Mouse (Mus musculus) E14TG2a.4 (cell line): Measurements from ENCODE around the gene C87499.

Source experiments
- CTCF ChIP-seq: conservative IDR thresholded peaks from 2 replicates; pipeline ENCODE4 v1.5.1; 2014; ENCODE audit warnings: low read length
- NANOG ChIP-seq: IDR thresholded peaks from 2 replicates; pipeline ENCODE4 v1.6.1; 2014; ENCODE audit warnings: borderline replicate concordance, low read length, mixed read lengths
- POU5F1 ChIP-seq: IDR thresholded peaks from 2 replicates; pipeline ENCODE4 v1.6.1; 2014; ENCODE audit warnings: low read length, borderline replicate concordance

- TF ChIP-seq CTCF: no peak
- no peak for TF ChIP-seq POU5F1
- no peak for TF ChIP-seq NANOG
These were observed at the start of gene C87499 for GRCm38 (mm10) chr4:88634311-88634710.
